Mouse (Mus musculus): ENCODE data around the gene Fscn1. TPM values are rescaled to one million over a fixed set of nuclear protein-coding genes. Genes with fewer than 3 reads are reported as not detected.

Gene Fscn1
- polyA plus RNA-seq, 1 experiment: 583 TPM

DNA sequence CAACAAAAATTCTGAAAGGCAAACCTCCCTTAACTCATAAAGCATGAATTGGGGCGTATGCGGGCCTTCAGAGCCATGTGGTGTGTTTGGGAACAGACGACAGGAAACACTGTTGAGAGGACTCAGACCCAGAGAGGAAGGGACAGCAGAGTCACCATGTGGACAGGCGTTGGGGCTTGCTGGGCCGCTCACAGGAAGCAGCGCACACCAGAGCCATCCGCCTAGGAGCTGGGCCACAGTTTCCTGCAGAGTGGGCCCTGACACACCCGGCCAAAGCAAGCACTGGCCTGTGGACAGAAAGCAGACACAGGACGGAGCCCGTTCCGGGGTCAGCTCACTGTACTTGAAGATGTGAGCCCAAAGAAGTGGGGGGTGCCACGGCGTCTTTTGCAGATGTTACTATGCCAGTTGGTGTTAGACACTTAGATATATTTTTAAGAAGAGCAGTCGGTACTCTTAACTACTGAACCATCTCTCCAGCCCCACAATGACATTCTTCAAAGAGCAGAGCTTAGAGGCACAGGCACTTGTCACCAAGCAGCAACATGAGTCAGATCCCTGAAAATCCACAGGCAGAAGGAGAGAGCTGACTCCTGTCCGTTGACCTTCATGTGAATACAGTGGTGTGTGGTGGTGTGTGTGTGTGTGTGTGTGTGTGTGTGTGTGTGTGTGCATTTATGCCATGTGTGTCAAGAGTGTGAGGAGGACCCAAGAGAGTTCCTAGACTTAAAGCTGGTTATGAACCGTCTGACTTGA, 22.1 kb downstream of the Fscn1 start:
- H3K27me3 ChIP-seq (ENCODE audit: control insufficient read depth, insufficient read depth, insufficient read length): no peaks in the 10 kb centered on the region
- H3ac ChIP-seq (ENCODE audit: control insufficient read depth, insufficient read length, low read depth): no peak overlapping the region
- no peaks in the 10 kb centered on the region for H3K79me3 ChIP-seq (ENCODE audit: low read depth)
- H3K79me2 ChIP-seq (ENCODE audit: control insufficient read depth, insufficient read depth): no peaks in the 10 kb centered on the region
- H3K4me3 ChIP-seq (ENCODE audit: insufficient read depth, poor library complexity, severe bottlenecking): no peak overlapping the region
- no peaks in the 10 kb centered on the region for H3K36me3 ChIP-seq (ENCODE audit: control insufficient read depth, insufficient read depth)
- no peak for TF ChIP-seq FOSL1 (IDR thresholded peaks at IDR 0.05; ENCODE audit: insufficient read depth, low read length, poor library complexity, severe bottlenecking)
- no peak for TF ChIP-seq CTCF (IDR thresholded peaks at IDR 0.05; ENCODE audit: control insufficient read depth, insufficient read depth, insufficient read length)
- TF ChIP-seq USF1 (IDR thresholded peaks at IDR 0.05; ENCODE audit: low read depth): no peak
- no peak for TF ChIP-seq MYOD1 (IDR thresholded peaks at IDR 0.05; ENCODE audit: control insufficient read depth, insufficient read length, low read depth)
- TF ChIP-seq CEBPB (IDR thresholded peaks at IDR 0.05; ENCODE audit: low read depth): no peak
- no peak for TF ChIP-seq MAX (IDR thresholded peaks at IDR 0.05)
- TF ChIP-seq MYOG (IDR thresholded peaks at IDR 0.05; ENCODE audit: control insufficient read depth, extremely low read depth, insufficient read length): no peak

- no peaks in the 10 kb centered on the region for H3K27me3 ChIP-seq (ENCODE audit: control insufficient read depth, insufficient read depth, insufficient read length)
- no peak overlapping the region for H3ac ChIP-seq (ENCODE audit: control insufficient read depth, insufficient read length, low read depth)
- no peak overlapping the region for H3K4me3 ChIP-seq (ENCODE audit: insufficient read depth, poor library complexity, severe bottlenecking)
- TF ChIP-seq FOSL1 (IDR thresholded peaks at IDR 0.05; ENCODE audit: insufficient read depth, low read length, poor library complexity, severe bottlenecking) (no peak), CEBPB (IDR thresholded peaks at IDR 0.05; ENCODE audit: low read depth) (no peak), MAX (IDR thresholded peaks at IDR 0.05) (no peak), USF1 (IDR thresholded peaks at IDR 0.05; ENCODE audit: low read depth) (no peak), MYOG (IDR thresholded peaks at IDR 0.05; ENCODE audit: control insufficient read depth, extremely low read depth, insufficient read length) (no peak), MYOD1 (IDR thresholded peaks at IDR 0.05; ENCODE audit: control insufficient read depth, insufficient read length, low read depth) (no peak), CTCF (IDR thresholded peaks at IDR 0.05; ENCODE audit: control insufficient read depth, insufficient read depth, insufficient read length) (no peak)
- H3K79me2 ChIP-seq (ENCODE audit: control insufficient read depth, insufficient read depth): no peaks in the 10 kb centered on the region
- no peaks in the 10 kb centered on the region for H3K36me3 ChIP-seq (ENCODE audit: control insufficient read depth, insufficient read depth)
- no peaks in the 10 kb centered on the region for H3K79me3 ChIP-seq (ENCODE audit: low read depth)
These were observed 23.0 kb downstream of the Fscn1 start for GRCm38 (mm10) chr5:142983174-142983573.

DNA sequence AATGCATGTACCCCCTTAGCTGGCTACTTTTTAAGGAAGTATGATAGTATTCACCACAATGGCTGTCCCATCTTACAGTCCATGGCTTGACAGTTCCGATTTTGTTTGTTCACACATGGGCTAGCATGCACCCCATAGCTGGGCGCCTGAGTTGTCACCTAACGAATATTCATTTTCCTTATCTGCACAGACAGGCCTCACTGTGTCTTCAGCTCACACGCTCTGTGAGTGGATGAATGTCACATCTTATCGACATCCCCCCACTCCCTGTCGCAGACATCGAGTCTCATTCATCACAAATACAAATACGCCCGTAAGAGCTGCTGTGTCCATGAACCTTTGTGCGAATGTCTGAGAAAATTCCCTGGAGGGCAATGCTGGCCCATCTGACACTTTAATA, 24.1 kb downstream of the Fscn1 start:
- Histone ChIP-seq H3K79me3 (ENCODE audit: low read depth) (no peaks in the 10 kb centered on the region), H3K4me3 (ENCODE audit: insufficient read depth, poor library complexity, severe bottlenecking) (no peak overlapping the region), H3K79me2 (ENCODE audit: control insufficient read depth, insufficient read depth) (no peaks in the 10 kb centered on the region), H3ac (ENCODE audit: control insufficient read depth, insufficient read length, low read depth) (no peak overlapping the region), H3K36me3 (ENCODE audit: control insufficient read depth, insufficient read depth) (no peaks in the 10 kb centered on the region), H3K27me3 (ENCODE audit: control insufficient read depth, insufficient read depth, insufficient read length) (no peaks in the 10 kb centered on the region)
- TF ChIP-seq MAX (IDR thresholded peaks at IDR 0.05): no peak
- no peak for TF ChIP-seq CTCF (IDR thresholded peaks at IDR 0.05; ENCODE audit: control insufficient read depth, insufficient read depth, insufficient read length)
- no peak for TF ChIP-seq CEBPB (IDR thresholded peaks at IDR 0.05; ENCODE audit: low read depth)
- TF ChIP-seq MYOG (IDR thresholded peaks at IDR 0.05; ENCODE audit: control insufficient read depth, extremely low read depth, insufficient read length): no peak

DNA sequence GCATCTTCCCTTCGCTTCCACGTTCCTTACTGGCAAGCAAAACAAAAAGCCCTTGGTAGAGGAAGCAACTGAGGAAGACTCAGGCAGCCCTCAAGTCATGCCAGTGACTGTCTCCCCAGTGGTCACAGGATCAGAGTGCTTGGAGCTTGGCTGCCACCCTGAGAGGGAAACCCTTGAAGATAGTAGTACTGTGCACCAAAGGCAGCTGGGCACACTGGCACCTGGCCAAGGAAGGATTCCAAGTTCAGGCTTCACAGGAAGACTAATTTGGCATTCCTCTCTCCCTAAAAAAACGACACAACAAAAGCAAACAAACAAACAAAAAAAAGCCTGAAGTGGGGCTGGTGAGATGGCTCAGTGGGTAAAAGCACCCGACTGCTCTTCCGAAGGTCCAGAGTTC, 28.4 kb downstream of the Fscn1 start:
- Histone ChIP-seq H3K27me3 (ENCODE audit: control insufficient read depth, insufficient read depth, insufficient read length) (no peaks in the 10 kb centered on the region), H3K79me3 (ENCODE audit: low read depth) (no peaks in the 10 kb centered on the region), H3K36me3 (ENCODE audit: control insufficient read depth, insufficient read depth) (peaks cover 18% of the 10 kb centered on the region), H3ac (ENCODE audit: control insufficient read depth, insufficient read length, low read depth) (no peak overlapping the region), H3K4me3 (ENCODE audit: insufficient read depth, poor library complexity, severe bottlenecking) (no peak overlapping the region), H3K79me2 (ENCODE audit: control insufficient read depth, insufficient read depth) (no peaks in the 10 kb centered on the region)
- no peak for TF ChIP-seq CTCF (IDR thresholded peaks at IDR 0.05; ENCODE audit: control insufficient read depth, insufficient read depth, insufficient read length)
- TF ChIP-seq MYOG (IDR thresholded peaks at IDR 0.05; ENCODE audit: control insufficient read depth, extremely low read depth, insufficient read length): no peak
- no peak for TF ChIP-seq CEBPB (IDR thresholded peaks at IDR 0.05; ENCODE audit: low read depth)
- no peak for TF ChIP-seq USF1 (IDR thresholded peaks at IDR 0.05; ENCODE audit: low read depth)
- TF ChIP-seq MAX (IDR thresholded peaks at IDR 0.05): no peak
- TF ChIP-seq FOSL1 (IDR thresholded peaks at IDR 0.05; ENCODE audit: insufficient read depth, low read length, poor library complexity, severe bottlenecking): no peak
- no peak for TF ChIP-seq MYOD1 (IDR thresholded peaks at IDR 0.05; ENCODE audit: control insufficient read depth, insufficient read length, low read depth)

GRCm38 (mm10) chr5:142989167-142989566, 29.0 kb downstream of the Fscn1 start:
- Histone ChIP-seq H3K79me2 (ENCODE audit: control insufficient read depth, insufficient read depth) (no peaks in the 10 kb centered on the region), H3K36me3 (ENCODE audit: control insufficient read depth, insufficient read depth) (peaks cover 22% of the 10 kb centered on the region), H3K27me3 (ENCODE audit: control insufficient read depth, insufficient read depth, insufficient read length) (no peaks in the 10 kb centered on the region), H3K79me3 (ENCODE audit: low read depth) (no peaks in the 10 kb centered on the region), H3K4me3 (ENCODE audit: insufficient read depth, poor library complexity, severe bottlenecking) (no peak overlapping the region), H3ac (ENCODE audit: control insufficient read depth, insufficient read length, low read depth) (no peak overlapping the region)
- no peak for TF ChIP-seq MAX (IDR thresholded peaks at IDR 0.05)
- TF ChIP-seq CTCF (IDR thresholded peaks at IDR 0.05; ENCODE audit: control insufficient read depth, insufficient read depth, insufficient read length): no peak
- no peak for TF ChIP-seq MYOD1 (IDR thresholded peaks at IDR 0.05; ENCODE audit: control insufficient read depth, insufficient read length, low read depth)
- no peak for TF ChIP-seq CEBPB (IDR thresholded peaks at IDR 0.05; ENCODE audit: low read depth)
- TF ChIP-seq MYOG (IDR thresholded peaks at IDR 0.05; ENCODE audit: control insufficient read depth, extremely low read depth, insufficient read length): no peak
- TF ChIP-seq USF1 (IDR thresholded peaks at IDR 0.05; ENCODE audit: low read depth): no peak
- no peak for TF ChIP-seq FOSL1 (IDR thresholded peaks at IDR 0.05; ENCODE audit: insufficient read depth, low read length, poor library complexity, severe bottlenecking)

All from C2C12 (cell line).